Mouse (Mus musculus): ENCODE measurements at regions not wholly inside any gene's neighbourhood (a gene's known extent, or its start where the extent isn't known, plus 50 kb on each side); places are given as distances from the start of the nearest gene placed in this dataset.
A peak's percentile ranks its signal among the peaks of the same experiment; 100 is the strongest.

- peak overlapping the region; percentile 68 for H3K27ac ChIP-seq (ENCODE audit: insufficient read depth, low read length)
- H3K4me3 ChIP-seq (ENCODE audit: insufficient read depth, low read length): no peak overlapping the region
- TF ChIP-seq POLR2A (IDR thresholded peaks at IDR 0.05; ENCODE audit: low read depth, low read length): no peak
- TF ChIP-seq CTCF (IDR thresholded peaks at IDR 0.05; ENCODE audit: borderline replicate concordance, insufficient read depth, low read length): peak; percentile 26; the same call in 1 of the 2 replicates
- peaks cover 7% of the 10 kb centered on the region; the same call in 1 of the 2 replicates for H3K4me1 ChIP-seq (ENCODE audit: control insufficient read depth, insufficient read depth, low read length)
Measured at GRCm38 (mm10) chr12:73449911-73450520, 96.2 kb downstream of the Tmem30b start.

GRCm38 (mm10) chr12:73449069-73449468 is 97.1 kb downstream of the Tmem30b start:
- no peak for TF ChIP-seq CTCF (IDR thresholded peaks at IDR 0.05; ENCODE audit: borderline replicate concordance, insufficient read depth, low read length)
- TF ChIP-seq POLR2A (IDR thresholded peaks at IDR 0.05; ENCODE audit: low read depth, low read length): no peak; the same call in 1 of the 2 replicates
- H3K4me3 ChIP-seq (ENCODE audit: insufficient read depth, low read length): no peak overlapping the region
- H3K27ac ChIP-seq (ENCODE audit: insufficient read depth, low read length): peak overlapping the region; percentile 59
- peaks cover 8% of the 10 kb centered on the region; the same call in 1 of the 2 replicates for H3K4me1 ChIP-seq (ENCODE audit: control insufficient read depth, insufficient read depth, low read length)

- TF ChIP-seq POLR2A (IDR thresholded peaks at IDR 0.05; ENCODE audit: low read depth, low read length) (no peak), CTCF (IDR thresholded peaks at IDR 0.05; ENCODE audit: borderline replicate concordance, insufficient read depth, low read length) (no peak)
- Histone ChIP-seq H3K27ac (ENCODE audit: insufficient read depth, low read length) (peak overlapping the region; percentile 59), H3K4me3 (ENCODE audit: insufficient read depth, low read length) (no peak overlapping the region), H3K4me1 (ENCODE audit: control insufficient read depth, insufficient read depth, low read length) (peaks cover 8% of the 10 kb centered on the region; the same call in 1 of the 2 replicates)
Measured at GRCm38 (mm10) chr12:73448388-73448965, 97.7 kb downstream of the Tmem30b start.

GRCm38 (mm10) chr12:73447172-73447571 is 99.0 kb downstream of the Tmem30b start:
- Histone ChIP-seq H3K27ac (ENCODE audit: insufficient read depth, low read length) (no peak overlapping the region), H3K4me3 (ENCODE audit: insufficient read depth, low read length) (no peak overlapping the region), H3K4me1 (ENCODE audit: control insufficient read depth, insufficient read depth, low read length) (peaks cover 8% of the 10 kb centered on the region; the same call in 1 of the 2 replicates)
- TF ChIP-seq POLR2A (IDR thresholded peaks at IDR 0.05; ENCODE audit: low read depth, low read length): no peak
- TF ChIP-seq CTCF (IDR thresholded peaks at IDR 0.05; ENCODE audit: borderline replicate concordance, insufficient read depth, low read length): no peak

- no peak for TF ChIP-seq CTCF (IDR thresholded peaks at IDR 0.05; ENCODE audit: borderline replicate concordance, insufficient read depth, low read length)
- H3K4me1 ChIP-seq (ENCODE audit: control insufficient read depth, insufficient read depth, low read length): peaks cover 8% of the 10 kb centered on the region; the same call in 1 of the 2 replicates
- H3K4me3 ChIP-seq (ENCODE audit: insufficient read depth, low read length): no peak overlapping the region
- H3K27ac ChIP-seq (ENCODE audit: insufficient read depth, low read length): no peak overlapping the region
Measured at GRCm38 (mm10) chr12:73446148-73446547, 100.0 kb downstream of the Tmem30b start.

- Histone ChIP-seq H3K27ac (ENCODE audit: insufficient read depth, low read length) (no peak overlapping the region), H3K4me1 (ENCODE audit: control insufficient read depth, insufficient read depth, low read length) (peaks cover 8% of the 10 kb centered on the region; the same call in 1 of the 2 replicates), H3K4me3 (ENCODE audit: insufficient read depth, low read length) (no peak overlapping the region)
- TF ChIP-seq POLR2A (IDR thresholded peaks at IDR 0.05; ENCODE audit: low read depth, low read length) (no peak), CTCF (IDR thresholded peaks at IDR 0.05; ENCODE audit: borderline replicate concordance, insufficient read depth, low read length) (no peak)
Measured at GRCm38 (mm10) chr12:73445562-73445961, 100.6 kb downstream of the Tmem30b start.

GRCm38 (mm10) chr12:73445128-73445527 is 101.1 kb downstream of the Tmem30b start:
- no peak overlapping the region for H3K4me3 ChIP-seq (ENCODE audit: insufficient read depth, low read length)
- TF ChIP-seq POLR2A (IDR thresholded peaks at IDR 0.05; ENCODE audit: low read depth, low read length) (no peak), CTCF (IDR thresholded peaks at IDR 0.05; ENCODE audit: borderline replicate concordance, insufficient read depth, low read length) (no peak)
- no peak overlapping the region for H3K27ac ChIP-seq (ENCODE audit: insufficient read depth, low read length)
- peaks cover 8% of the 10 kb centered on the region; the same call in 1 of the 2 replicates for H3K4me1 ChIP-seq (ENCODE audit: control insufficient read depth, insufficient read depth, low read length)

- no peak overlapping the region for H3K27ac ChIP-seq (ENCODE audit: insufficient read depth, low read length)
- TF ChIP-seq POLR2A (IDR thresholded peaks at IDR 0.05; ENCODE audit: low read depth, low read length): no peak
- TF ChIP-seq CTCF (IDR thresholded peaks at IDR 0.05; ENCODE audit: borderline replicate concordance, insufficient read depth, low read length): no peak
- 0 out of 2 replicates have a peak, but pooled peaks cover 3% of the 10 kb centered on the region for H3K4me1 ChIP-seq (ENCODE audit: control insufficient read depth, insufficient read depth, low read length)
- no peak overlapping the region for H3K4me3 ChIP-seq (ENCODE audit: insufficient read depth, low read length)
Measured at GRCm38 (mm10) chr12:73441326-73441725, 104.9 kb downstream of the Tmem30b start.

GRCm38 (mm10) chr12:73434684-73435083 is 111.5 kb downstream of the Tmem30b start:
- Histone ChIP-seq H3K4me3 (ENCODE audit: insufficient read depth, low read length) (no peak overlapping the region), H3K4me1 (ENCODE audit: control insufficient read depth, insufficient read depth, low read length) (no peaks in the 10 kb centered on the region), H3K27ac (ENCODE audit: insufficient read depth, low read length) (no peak overlapping the region)
- TF ChIP-seq CTCF (IDR thresholded peaks at IDR 0.05; ENCODE audit: borderline replicate concordance, insufficient read depth, low read length) (no peak), POLR2A (IDR thresholded peaks at IDR 0.05; ENCODE audit: low read depth, low read length) (no peak)

GRCm38 (mm10) chr12:73432546-73432945 is 113.6 kb downstream of the Tmem30b start:
- peaks cover 3% of the 10 kb centered on the region; the same call in 1 of the 2 replicates for H3K4me1 ChIP-seq (ENCODE audit: control insufficient read depth, insufficient read depth, low read length)
- no peak overlapping the region for H3K27ac ChIP-seq (ENCODE audit: insufficient read depth, low read length)
- no peak overlapping the region for H3K4me3 ChIP-seq (ENCODE audit: insufficient read depth, low read length)
- no peak for TF ChIP-seq POLR2A (IDR thresholded peaks at IDR 0.05; ENCODE audit: low read depth, low read length)
- no peak for TF ChIP-seq CTCF (IDR thresholded peaks at IDR 0.05; ENCODE audit: borderline replicate concordance, insufficient read depth, low read length)

Measured in embryonic fibroblast, embryonic 13.5 days (primary cell).